Mouse (Mus musculus) granulocyte monocyte progenitor cell, adult 5-6 weeks (primary cell): ENCODE measurements around the gene Zdhhc16. TPM values are rescaled to one million over a fixed set of nuclear protein-coding genes. Genes with fewer than 3 reads are reported as not detected.

ENCODE experiments used
- ATAC-seq: replicated peaks from 2 replicates; pipeline ENCODE4 v1.8.0; 2016; ENCODE audit warnings: mild to moderate bottlenecking, moderate TSS enrichment, inconsistent platforms; ENCODE audit not compliant: poor library complexity, severe bottlenecking
- total RNA-seq, 2 experiments: library from RNA; stranded (forward) in 1 of 2; stranded (reverse) in 1 of 2; fragments of 200-712, 200-1000 nt in 1 of 2; fragments of >200 nt in 1 of 2; fragmentation: Nextera tagmentation in 1 of 2; gene quantifications; 2 replicates each; pipeline ENCODE4 v1.2.3; 2014 to 2017

Zdhhc16 gene
- total RNA-seq (2014; fragmentation: Nextera tagmentation) (77.4 and 78.5 TPM in 2 replicates), total RNA-seq (2017) (42.4 and 47.2 TPM in 2 replicates)

DNA sequence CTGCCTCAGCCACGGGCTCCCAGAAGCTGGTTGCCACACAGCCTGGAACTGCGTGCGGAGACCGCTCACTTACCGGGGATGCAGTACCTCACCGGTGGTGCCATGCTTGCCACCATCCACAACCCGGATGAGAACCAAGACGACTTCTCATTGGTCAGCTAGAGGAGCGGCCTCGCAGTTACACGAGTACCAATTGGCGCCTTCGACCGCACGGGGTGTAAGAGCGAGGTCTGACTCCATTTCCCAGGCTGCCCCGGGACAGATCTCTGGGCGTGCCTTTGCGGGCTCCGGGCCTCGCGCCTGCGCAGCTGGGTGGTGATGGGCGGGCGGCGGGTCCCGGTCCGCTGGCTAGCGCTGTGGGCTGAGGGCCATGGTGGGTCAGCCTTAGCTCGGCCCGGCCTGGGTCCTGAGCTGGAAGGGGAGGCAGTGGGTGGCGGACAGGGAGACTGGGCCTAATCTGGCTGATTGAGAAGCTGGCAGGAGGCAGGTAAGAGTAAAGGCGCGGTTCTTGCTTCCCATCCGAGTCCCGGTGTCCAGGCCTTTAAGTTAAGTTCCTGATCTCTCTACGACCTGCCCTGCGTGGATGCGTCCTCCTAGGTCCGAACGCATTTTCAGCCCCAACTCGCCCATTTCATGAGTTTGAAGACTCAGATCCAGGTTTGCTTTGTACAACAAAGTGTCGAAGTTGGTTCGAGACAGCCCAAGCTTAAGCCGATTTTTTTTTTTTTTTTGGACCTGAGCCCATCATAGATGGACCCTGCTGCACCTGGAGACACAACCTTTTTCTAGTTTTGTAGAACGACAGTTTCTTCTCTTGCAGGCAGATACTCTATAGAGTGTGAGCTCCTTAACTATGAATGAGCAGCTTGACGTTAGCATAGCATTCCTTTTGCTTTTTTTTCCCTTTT lies at the start of gene Zdhhc16, which contains the start of gene Exosc1:
Gene Zdhhc16, plus strand, starts transcription at position 302 of the 908 bp plus-strand sequence.
Gene Exosc1, minus strand, starts transcription at position 245 of the 908 bp plus-strand sequence.
- ATAC-seq: peak; percentile 94

DNA sequence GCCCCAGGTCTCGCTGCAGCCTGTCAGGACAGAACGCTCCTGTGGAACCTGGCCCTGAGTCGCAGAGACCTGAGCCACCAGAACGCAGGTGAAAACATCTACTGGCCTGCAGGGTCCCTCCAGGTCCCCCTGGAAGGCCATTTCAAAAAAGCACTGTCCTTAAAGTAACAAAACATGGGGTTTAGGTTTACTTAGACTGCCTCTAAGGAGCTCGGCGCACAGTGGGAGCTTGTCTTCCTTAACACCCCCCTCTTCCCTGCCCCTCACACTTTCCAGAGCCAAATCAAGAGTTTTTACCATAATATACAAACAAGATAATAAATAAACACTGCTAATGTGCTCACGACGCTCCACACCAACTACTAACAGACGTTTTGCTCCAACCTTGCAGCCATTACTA lies 49.4 kb upstream of the Zdhhc16 start:
- ATAC-seq: no peak

DNA sequence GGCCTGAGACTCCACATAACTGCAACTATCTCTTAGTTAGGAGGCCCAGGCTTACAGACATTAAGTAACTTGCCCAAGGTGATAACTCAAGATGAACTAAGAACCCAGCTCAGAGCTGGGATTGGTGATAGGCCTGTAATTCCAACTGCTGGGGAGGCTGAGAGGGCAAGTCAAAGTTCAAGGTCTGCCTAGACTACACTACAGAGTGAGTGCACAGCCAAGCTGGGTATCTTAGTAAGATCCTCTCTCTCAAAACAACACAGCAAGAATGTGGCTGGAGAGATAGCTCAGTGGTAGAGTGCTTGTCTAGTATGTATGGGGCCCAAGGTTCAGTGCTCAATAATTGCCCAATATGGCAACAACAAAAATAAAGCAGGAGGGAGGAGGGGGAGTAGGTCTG lies 45.1 kb upstream of the Zdhhc16 start:
- no peak for ATAC-seq

DNA sequence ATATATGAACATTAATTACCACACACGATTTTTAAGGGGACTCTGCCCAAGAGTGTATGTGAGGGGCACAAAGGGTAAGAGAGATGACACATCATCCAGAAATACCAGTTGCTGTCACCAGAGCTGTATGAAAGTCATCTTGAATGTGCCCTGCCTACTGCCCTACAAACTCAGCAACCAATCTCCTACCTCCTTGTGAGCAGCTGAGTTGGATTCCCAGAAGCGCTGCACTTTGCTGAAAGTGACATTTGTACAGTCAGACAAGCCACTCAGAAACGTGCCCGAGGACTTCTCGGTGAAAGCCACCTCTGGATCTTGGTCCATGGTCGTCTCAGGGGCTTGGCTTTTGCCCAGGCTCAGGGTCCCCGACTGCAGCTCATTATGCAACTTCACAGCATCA lies 38.3 kb upstream of the Zdhhc16 start:
- ATAC-seq: no peak

DNA sequence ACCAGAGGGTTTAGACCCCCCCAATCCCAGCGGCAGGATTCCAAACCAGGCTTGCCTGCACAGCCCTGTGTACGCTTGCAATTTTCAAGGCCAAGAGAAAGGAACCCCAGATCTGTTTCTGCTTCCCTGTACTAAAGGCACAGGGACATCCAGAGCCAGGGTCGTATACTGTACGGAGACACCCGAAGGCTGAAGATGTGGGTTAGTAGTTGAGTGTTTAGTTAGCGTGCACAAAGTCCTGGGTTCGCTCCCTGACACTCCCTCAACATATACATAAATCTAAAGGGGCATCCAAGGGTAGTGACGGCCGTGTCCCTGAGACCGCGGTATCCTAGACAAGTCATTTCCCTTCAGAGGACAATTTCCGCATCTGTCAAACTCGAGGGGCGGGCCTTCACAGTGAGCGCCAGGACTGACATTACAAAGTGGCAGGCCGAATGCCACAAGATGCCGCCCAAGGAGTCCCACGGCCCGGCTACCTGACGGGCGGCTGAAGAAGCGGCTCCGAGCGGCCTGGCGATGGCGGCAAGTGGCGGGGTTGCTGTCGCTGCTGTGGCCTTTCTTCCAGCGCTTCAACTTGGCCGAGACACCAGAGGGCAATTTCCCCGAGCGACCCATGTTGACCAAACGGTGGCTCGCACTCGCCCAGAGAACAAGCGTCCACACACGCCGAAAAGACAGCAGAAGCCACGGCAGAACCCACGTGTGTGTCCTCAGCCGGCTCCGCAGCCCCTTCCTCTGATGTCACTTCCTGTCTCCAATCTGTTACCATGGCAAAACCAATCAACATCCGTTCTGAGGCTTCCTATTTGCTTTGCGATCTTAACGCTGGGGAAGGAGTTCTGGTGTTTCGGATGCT lies 37.6 kb upstream of the Zdhhc16 start, which contains the start of gene Rrp12:
Gene Rrp12, minus strand, starts transcription at position 714 of the 859 bp plus-strand sequence.
- ATAC-seq: peak; percentile 80

DNA sequence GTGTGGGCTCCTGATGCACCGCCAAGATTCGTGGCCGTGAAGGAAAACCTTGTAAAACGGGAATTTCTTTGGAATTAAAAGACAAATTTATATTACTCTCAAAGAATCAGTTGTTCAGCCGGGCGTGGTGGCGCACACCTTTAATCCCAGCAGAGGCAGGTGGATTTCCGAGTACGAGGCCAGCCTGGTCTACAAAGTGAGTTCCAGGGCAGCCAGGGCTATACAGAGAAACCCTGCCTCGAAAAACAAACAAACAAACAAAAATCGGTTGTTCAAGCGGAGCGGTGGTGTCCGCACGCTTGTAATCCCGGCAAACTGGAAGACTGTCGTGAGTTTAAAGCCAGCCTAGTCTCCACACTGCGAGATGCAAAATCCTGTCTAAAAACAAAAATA lies 37.0 kb upstream of the Zdhhc16 start:
- no peak for ATAC-seq

DNA sequence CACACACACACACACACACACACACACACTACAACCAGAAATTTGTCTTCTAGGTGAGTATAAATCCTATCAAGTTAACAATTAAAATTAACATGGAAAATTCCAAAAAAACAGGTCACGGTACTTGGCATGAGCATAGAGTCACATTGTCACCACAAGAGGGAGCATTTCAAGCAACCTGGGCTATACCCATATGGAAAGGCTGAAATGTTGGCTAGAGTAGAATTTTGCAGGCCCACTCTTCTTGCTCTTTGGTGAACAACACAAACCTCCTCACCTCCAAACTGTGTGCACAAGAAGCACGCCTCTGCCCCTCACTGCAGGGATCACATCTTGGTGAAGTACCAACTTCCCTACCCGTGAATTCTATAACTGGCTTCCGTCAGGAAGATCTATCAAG lies 34.4 kb upstream of the Zdhhc16 start:
- no peak for ATAC-seq

DNA sequence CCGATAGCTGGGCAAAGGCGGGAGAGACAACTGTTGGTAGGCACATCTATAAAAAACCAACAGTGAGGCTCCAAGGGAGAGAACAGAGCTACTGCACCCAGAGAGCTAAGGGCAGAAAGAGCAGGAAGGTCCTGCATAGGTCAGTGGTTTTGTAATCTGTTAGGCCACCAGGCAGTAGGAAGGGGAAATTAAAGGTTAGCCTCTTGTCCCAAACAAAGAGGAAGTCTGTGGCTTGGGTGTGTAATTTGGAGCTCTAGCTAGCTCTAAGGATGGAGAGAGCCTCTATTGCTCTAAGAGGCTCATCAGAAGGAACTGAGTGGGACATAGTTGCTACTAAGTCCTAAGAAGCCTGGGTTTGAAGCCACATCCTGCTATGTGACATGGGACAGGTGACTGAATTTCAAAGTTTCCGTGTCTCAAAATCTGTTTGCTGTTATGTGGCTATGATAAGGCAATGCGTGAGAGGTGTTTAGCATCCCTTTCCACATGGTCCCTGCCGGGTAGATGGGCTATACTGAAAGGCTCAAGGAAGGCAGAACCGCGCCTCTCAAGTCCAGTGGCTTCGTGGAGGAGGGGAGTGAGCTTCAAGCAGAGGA lies 32.7 kb upstream of the Zdhhc16 start:
- ATAC-seq: peak; percentile 77

DNA sequence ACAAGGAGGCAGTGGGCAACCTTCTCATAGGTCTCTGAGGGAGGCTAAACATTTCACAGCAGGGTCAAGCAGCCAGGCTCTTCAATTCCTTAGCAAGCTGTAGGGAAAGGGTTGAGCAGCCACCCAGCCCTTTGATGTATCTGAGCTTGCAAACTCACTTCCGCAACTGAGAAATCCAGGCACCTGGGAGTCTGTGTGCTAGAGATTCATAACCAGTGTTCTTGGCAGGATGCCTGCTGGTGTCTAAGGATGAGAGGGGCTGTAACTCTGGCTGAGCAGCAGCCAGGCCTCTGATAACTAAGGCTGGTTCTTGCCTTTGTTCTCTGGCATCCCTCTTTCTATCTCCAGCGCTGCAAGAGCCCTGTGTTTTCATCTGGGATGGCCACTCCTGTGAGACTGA lies 31.6 kb upstream of the Zdhhc16 start:
- ATAC-seq: peak; percentile 21; the same call in 1 of the 2 replicates

DNA sequence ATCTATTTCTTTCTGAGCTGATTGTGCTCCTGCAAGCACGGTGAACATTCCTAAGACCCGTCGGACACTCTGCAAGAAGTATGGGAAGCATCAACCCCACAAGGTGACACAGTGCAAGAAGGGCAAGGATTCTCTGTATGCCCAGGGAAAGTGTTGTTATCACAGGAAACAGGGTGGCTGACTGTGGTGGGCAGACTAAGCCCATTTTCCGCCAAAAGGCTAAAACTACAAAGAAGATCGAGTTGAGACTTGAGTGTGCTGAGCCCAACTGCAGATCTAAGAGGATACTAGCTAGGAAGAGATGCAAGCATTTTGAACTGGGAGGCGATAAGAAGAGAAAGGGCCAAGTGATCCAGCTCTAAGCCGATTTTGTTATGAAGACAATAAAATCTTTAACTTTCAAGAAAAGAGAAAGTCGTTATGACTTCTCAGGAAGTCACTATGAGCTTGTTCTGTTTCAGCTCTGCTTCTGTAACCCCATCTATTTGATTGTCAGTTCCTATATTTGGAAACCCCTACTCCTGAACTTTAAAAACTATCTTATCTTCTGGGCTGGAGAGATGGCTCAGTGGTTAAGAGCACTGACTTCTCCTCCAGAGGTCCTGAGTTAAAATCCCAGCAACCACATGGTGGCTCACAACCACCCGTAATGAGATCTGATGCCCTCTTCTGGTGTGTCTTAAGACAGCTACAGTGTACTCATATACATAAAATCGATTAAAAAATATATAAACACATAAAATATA lies 30.3 kb upstream of the Zdhhc16 start:
- ATAC-seq: no peak

DNA sequence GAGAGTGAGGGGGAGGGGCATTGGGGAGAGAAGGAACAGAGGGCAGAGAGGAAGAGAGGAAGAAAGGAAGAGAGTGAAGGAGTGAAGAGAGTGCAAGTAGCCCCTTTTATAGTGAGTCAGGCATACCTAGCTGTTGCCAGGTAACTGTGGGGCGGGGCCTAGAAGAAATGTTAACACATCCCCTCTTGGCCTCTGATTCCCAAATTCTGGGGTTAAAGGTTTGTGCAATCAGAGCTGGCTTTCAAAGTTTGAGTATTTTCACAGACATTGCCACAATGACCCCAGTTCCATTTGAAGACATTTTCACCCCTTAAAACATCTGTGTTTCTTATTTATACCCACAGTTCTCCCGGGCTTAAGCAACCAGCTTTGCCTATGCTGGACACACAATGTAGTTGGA lies 28.0 kb upstream of the Zdhhc16 start:
- no peak for ATAC-seq

DNA sequence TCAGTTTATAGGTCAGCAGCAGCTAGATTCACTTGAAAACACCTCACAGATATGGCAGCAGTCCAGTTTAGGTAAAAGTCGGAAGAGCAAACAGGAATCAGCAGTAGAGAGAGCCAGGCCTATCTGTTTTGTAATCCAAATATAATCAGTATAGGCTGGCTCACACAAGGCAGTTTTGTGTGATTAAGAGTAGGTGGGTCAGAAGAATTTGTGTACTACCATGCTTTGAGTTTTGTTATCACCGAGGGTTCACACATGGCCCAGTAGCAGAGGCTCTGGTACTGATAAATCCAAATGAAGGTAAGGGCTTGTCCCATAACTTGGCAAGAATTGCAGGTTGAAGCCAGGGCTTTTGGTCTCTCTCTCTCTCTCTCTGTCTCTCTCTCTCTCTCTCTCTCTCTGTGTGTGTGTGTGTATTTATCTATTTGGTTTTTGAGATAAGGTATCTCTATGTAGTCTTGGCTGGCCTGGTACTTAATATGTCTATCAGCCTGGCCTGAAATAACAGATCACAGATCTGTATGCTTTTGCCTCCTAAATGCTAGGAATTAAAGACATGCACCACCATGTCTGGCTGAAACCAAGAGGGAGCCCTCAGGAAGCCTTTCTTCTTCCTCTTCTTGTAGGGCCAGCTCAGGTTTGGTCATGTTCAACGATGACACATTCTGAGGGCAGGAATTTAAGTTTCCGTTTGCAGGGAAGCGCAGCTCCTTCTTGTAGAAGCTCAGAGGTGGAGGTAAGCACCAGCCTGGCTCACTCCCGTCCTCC lies 26.8 kb upstream of the Zdhhc16 start:
- ATAC-seq: peak; percentile 29

DNA sequence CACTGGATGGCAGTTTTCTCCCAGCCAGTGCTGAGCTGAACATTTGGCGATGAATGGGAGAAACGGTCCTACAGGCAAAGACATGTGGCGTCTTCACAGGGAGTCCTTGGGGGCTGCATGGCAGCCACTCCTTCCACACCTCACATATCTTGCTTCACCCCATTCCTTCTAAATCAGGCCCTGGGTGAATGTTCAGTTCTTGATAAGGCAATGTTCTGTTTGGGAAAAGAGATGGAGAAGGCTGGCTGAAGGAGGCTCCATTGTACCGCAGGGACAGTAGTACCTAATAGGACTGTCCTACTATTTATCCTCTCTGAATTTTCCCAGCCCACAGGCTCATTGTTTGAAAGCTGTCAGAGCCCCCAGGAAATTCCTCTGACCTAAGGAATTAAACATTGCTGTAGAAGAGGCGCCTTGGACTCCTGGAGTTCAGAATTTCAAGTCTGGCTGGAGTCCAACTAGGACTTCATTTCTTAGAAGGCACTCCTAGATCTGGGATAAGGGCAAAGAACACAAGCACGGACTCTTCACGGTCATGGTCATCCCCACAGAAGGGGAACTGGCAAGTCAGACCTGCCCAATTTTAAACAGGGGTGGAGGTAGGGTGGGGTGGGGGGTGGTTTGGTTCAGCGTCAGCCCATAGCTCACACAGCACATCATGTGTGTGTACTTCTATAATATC lies 26.1 kb upstream of the Zdhhc16 start:
- ATAC-seq: no peak

DNA sequence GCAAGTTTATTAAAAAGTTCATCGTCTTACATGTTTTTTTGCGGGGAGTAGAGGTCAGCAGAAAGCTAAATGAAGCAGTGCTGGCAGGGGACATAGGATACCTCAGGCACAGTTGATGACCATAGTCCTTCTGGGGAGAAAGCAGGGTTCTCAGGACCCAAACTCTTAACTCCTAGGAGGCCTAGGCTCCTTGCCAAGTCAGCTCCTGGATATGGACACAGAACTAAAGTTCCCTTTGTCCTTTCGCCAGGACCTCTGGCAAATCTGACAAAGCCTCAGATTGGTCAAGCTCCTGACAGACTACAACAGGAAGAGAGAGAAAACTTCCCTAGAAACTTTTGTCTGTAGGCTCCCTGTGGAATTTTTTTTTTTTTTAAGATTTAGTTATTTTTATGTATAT lies 24.5 kb upstream of the Zdhhc16 start:
- no peak for ATAC-seq

DNA sequence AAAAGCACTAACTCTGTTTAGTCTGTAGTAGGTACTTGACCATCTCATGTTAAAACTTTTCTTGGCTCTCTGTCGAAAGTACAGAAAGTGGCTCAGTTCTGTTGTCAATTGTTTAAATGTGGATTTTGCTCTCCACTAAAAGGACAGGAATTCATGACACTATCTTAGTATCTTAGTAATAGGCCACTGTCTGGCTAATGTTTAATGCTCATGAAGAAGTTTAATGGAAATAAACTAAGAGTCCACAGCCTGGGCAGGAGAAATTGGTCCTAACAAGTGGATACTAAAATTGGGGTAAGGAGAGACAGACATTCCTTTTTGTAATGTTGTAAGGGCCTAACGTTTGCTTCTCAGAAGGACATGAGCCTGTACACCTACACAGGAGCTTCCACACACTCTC lies 22.9 kb upstream of the Zdhhc16 start:
- ATAC-seq: no peak

DNA sequence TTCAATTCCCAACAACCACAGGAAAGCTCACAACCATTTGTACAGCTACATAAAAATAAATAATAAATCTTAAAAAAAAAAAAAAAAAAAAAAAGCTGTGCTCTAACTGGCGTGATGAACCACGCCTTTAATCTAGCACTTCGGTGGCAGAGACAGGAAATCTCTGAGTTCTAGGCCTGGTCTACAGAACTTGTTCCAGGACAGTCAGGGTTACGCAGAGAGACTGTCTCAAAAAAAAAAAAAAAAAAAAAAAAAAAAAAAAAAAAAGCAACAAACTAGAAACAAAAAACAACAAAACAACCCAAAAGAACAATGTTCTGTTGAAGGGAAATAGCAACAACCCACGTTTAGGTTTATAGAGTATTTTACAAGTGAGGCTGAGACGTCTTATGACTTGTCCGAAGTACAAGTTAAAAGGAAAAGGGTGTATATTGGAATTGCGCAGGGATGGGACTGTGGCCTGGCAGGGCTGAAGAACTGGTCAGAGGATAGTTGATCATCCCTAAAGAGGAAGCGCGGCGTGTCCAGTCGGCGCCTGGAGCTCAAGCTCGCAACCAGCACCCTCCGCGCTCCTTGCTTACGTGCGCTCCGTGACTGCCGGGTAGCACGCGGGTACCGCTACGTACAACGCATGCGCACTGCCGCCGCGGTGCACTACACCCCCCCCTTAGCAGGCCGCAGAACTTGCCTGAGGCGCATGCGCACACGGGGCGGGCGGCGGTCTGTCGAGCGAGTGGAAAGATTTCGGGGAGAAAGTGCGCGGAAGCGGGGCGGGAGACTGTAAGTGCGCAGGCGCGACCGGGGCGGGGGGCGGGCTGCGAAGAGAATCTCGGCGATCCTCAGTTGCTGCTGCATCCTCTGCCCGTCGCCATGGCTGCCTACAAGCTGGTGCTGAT lies 21.9 kb upstream of the Zdhhc16 start, which contains the start of gene Pgam1:
Gene Pgam1, plus strand, starts transcription at position 746 of the 896 bp plus-strand sequence.
- ATAC-seq: peak; percentile 83
